Mouse (Mus musculus): ENCODE data around the gene Abcd1. TPM values are rescaled to one million over a fixed set of nuclear protein-coding genes. Genes with fewer than 3 reads are reported as not detected.
A peak's percentile ranks its signal among the peaks of the same experiment; 100 is the strongest.

Abcd1 gene
- polyA plus RNA-seq, 1 experiment from 2014 or later, result 12.3 TPM

DNA sequence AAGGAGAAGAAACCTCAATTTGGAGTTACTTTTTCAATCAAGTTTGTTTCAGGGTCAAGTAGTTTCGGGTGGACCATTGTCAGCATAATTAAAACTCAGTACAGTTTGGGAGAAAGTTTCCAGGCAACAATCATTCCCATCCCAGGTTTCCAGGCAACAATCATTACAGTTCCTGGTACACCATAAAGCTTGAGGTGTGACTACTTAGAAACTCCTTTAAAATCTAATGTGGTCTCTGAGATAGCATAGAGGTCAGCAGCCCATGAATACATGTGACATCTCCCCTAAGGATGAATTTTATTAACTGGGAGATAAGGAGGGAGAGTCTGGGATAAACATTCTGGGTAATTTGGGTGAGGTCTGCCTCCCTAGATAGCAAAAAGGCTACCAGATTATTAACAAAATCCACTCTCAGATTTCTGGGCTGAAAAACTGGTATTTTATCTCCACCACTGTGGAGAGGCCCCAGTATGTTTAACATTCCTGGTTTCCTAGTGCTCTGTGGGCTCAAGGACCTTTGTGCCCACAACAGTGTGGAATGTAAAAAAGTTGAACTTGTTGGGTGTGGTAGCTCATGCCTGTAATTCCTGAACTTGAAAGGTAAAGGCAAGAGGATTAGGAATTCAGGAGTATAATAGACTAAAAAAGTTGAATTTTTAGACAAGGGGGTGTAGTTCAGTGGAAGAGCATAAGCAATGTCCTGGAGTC, 28.5 kb downstream of the Abcd1 start:
- no peak overlapping the region for H3K4me3 ChIP-seq
- WGBS, result 52% methylated on average over 1 of the region's 1 CpGs
- ATAC-seq (ENCODE audit: extremely low read depth, insufficient number of reproducible peaks, low FRiP score, low TSS enrichment), result no peak
- no peaks in the 10 kb centered on the region for H3K9me3 ChIP-seq
- no peaks in the 10 kb centered on the region for H3K27me3 ChIP-seq (replicated peaks)
- no peaks in the 10 kb centered on the region for H3K36me3 ChIP-seq
- no peak overlapping the region for H3K4me2 ChIP-seq
- H3K9ac ChIP-seq, result no peak overlapping the region
- no peak overlapping the region for H3K27ac ChIP-seq (replicated peaks)
- no peaks in the 10 kb centered on the region for H3K4me1 ChIP-seq

- H3K9ac ChIP-seq, result no peak overlapping the region
- no peak overlapping the region for H3K27ac ChIP-seq (replicated peaks)
- no peak overlapping the region for H3K4me2 ChIP-seq
- H3K9me3 ChIP-seq, result no peaks in the 10 kb centered on the region
- H3K4me1 ChIP-seq, result no peaks in the 10 kb centered on the region
- H3K27me3 ChIP-seq (replicated peaks), result no peaks in the 10 kb centered on the region
- H3K36me3 ChIP-seq, result no peaks in the 10 kb centered on the region
- no peak overlapping the region for H3K4me3 ChIP-seq
- WGBS, result 63% methylated on average over 1 of the region's 1 CpGs
- no peak for ATAC-seq (ENCODE audit: extremely low read depth, insufficient number of reproducible peaks, low FRiP score, low TSS enrichment)
Observed at GRCm38 (mm10) chrX:73748977-73749376, 32.6 kb downstream of the Abcd1 start.

DNA sequence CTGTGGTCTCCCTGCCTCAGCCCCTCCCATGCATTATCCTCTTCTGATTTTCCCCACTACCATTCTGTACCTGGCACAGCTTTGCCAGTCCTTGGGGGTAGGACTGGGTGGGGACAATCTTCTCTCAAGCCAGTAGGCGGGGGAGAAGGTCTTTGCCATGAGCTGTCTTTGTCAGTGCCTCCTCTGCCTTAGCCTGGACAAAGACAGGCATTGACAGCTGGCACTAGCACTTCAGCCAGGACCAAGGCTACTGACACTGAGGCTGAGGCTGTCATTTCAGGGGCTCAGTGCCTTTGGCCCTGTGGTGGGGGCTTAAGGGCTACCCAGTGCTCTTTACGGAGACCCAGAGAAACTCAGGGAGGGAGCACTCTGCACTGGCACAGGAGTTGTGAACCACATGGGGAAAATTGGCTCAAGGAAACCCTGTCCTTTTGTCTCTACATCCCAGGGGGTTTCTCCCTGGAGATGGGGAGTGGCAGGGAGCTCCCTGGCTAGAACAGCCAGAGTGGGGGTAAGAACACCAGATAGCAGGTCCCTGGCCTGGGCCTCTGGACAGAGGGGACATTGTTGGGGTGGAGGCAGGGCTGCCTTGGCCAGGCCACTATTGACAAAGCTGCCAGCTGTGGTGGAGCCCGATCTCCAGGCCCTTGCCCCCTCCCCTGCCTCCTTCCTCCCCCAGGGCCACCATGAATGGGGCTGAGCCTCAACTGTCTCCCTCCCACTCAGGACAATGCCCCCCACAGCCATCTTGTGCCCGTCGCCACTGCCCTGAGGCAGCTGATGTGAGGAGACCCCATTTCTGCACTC, 40.1 kb downstream of the Abcd1 start, which contains the start of gene Plxnb3:
Plxnb3 (plus strand) TSS at position 757 of the 807 bp plus-strand sequence.
- 63% methylated on average over 5 of the region's 5 CpGs for WGBS
- Histone ChIP-seq H3K4me3 (no peak within 1 kb of the TSS), H3K9ac (no peak within 1 kb of the TSS), H3K27me3 (replicated peaks) (peaks cover 16% of the 10 kb centered on the region), H3K9me3 (no peaks in the 10 kb centered on the region), H3K36me3 (no peaks in the 10 kb centered on the region), H3K4me1 (no peaks in the 10 kb centered on the region), H3K4me2 (no peak within 1 kb of the TSS), H3K27ac (replicated peaks) (no peak within 1 kb of the TSS)
- ATAC-seq (ENCODE audit: extremely low read depth, insufficient number of reproducible peaks, low FRiP score, low TSS enrichment), result no peak

- no peak overlapping the region for H3K4me2 ChIP-seq
Observed at GRCm38 (mm10) chrX:73758611-73759290, 42.4 kb downstream of the Abcd1 start.

GRCm38 (mm10) chrX:73765311-73765710, 48.9 kb downstream of the Abcd1 start:
- Histone ChIP-seq H3K27me3 (replicated peaks) (no peaks in the 10 kb centered on the region), H3K27ac (replicated peaks) (peak overlapping the region; percentile 65), H3K4me3 (no peak overlapping the region), H3K9ac (no peak overlapping the region), H3K9me3 (no peaks in the 10 kb centered on the region), H3K36me3 (no peaks in the 10 kb centered on the region), H3K4me1 (peaks cover 10% of the 10 kb centered on the region), H3K4me2 (no peak overlapping the region)
- ATAC-seq (ENCODE audit: extremely low read depth, insufficient number of reproducible peaks, low FRiP score, low TSS enrichment), result no peak
- WGBS, result 59% methylated on average over 1 of the region's 1 CpGs

More at GRCm38 (mm10) chrX:73758611-73759290, 42.4 kb downstream of the Abcd1 start:
- WGBS, result 72% methylated on average over 13 of the region's 13 CpGs
- Histone ChIP-seq H3K27ac (replicated peaks) (no peak overlapping the region), H3K4me1 (no peaks in the 10 kb centered on the region), H3K27me3 (replicated peaks) (peaks cover 16% of the 10 kb centered on the region), H3K9me3 (no peaks in the 10 kb centered on the region), H3K9ac (no peak overlapping the region), H3K36me3 (no peaks in the 10 kb centered on the region), H3K4me3 (no peak overlapping the region)
- ATAC-seq (ENCODE audit: extremely low read depth, insufficient number of reproducible peaks, low FRiP score, low TSS enrichment), result no peak

- H3K27me3 ChIP-seq (replicated peaks), result 0 out of 2 replicates have a peak, but pooled peaks cover 5% of the 10 kb centered on the region
- H3K36me3 ChIP-seq, result no peaks in the 10 kb centered on the region
- no peak overlapping the region for H3K4me3 ChIP-seq
- ATAC-seq (ENCODE audit: extremely low read depth, insufficient number of reproducible peaks, low FRiP score, low TSS enrichment), result no peak
- no peak overlapping the region for H3K4me2 ChIP-seq
- WGBS, result 57% methylated on average over 9 of the region's 9 CpGs
- no peak overlapping the region for H3K9ac ChIP-seq
- no peaks in the 10 kb centered on the region for H3K9me3 ChIP-seq
- H3K27ac ChIP-seq (replicated peaks), result no peak overlapping the region
- H3K4me1 ChIP-seq, result peaks cover 10% of the 10 kb centered on the region
Observed at GRCm38 (mm10) chrX:73767267-73767666, 50.9 kb downstream of the Abcd1 start.

DNA sequence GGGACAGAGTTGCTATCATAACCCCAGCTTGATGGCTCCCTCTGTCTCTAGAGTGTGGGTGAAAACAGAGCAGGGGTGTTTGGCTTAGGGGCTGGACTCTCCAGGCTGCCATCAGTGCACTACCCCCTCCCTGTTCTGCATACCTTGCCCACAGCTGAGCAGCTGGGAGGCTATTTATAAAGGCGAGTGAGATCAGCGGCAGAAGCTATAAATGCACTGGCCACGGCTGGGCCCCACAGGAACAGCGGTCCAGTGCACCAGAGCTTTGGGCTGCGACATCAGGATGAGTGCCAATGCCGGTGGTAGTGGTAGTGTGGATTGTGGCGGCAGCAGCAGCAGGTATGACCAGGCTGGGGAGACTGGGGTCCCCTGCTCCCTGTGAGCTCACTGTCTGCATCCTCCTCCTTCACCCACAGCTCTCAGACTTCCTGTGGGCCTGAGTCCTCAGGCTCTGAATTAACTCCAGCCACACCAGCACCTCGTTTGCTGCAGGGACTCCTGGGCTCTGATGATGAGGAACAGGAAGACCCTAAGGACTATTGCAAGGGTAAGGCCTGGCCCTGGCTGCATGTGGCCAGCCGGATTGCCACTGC, 57.9 kb downstream of the Abcd1 start, which contains the start of gene Srpk3:
Srpk3 (plus strand) TSS at position 238 of the 593 bp plus-strand sequence.
- peak; percentile 51 for ATAC-seq (ENCODE audit: extremely low read depth, insufficient number of reproducible peaks, low FRiP score, low TSS enrichment)
- Histone ChIP-seq H3K4me1 (peaks cover 17% of the 10 kb centered on the region; the same call in 1 of the 2 replicates), H3K4me2 (peak within 1 kb of the TSS; percentile 65), H3K36me3 (peaks cover 35% of the 10 kb centered on the region), H3K9me3 (no peaks in the 10 kb centered on the region), H3K27me3 (replicated peaks) (0 out of 2 replicates have a peak, but pooled peaks cover 5% of the 10 kb centered on the region), H3K4me3 (peak within 1 kb of the TSS; percentile 47), H3K9ac (peak within 1 kb of the TSS; percentile 80), H3K27ac (replicated peaks) (peak within 1 kb of the TSS; percentile 95)
- 44% methylated on average over 9 of the region's 9 CpGs for WGBS

DNA sequence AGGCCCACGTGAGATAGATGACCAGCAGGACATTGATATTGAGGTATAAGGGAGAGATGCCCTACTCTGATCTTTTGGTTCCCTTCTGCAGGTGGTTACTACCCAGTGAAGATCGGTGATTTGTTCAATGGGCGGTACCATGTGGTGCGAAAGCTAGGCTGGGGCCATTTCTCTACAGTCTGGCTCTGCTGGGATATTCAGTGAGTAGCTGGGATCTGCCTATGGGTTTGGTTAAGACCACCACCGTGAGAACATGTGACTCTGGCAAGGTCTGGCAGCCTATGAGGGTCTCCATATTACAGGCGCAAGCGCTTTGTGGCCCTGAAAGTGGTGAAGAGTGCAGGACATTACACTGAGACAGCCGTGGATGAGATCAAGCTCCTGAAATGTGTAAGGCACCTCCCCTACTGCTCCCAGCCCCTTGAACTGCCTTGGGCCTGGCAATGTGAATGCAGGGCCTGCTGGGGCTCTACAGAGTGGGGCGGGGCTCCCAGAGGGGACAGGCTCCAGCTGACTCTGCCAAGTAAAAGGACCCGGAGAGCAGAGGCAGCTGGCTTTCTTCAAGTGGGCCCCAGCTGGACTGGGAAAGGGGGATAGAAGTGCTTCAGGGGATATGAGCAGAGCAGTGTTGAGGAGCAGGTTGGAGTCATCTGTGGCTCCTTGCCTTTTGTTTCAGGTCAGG, 58.5 kb downstream of the Abcd1 start:
- ATAC-seq (ENCODE audit: extremely low read depth, insufficient number of reproducible peaks, low FRiP score, low TSS enrichment), result peak; percentile 20; the same call in 1 of the 2 replicates
- Histone ChIP-seq H3K4me3 (peak overlapping the region; percentile 47), H3K4me2 (peak overlapping the region; percentile 65), H3K36me3 (peaks cover 42% of the 10 kb centered on the region), H3K9me3 (no peaks in the 10 kb centered on the region), H3K4me1 (peaks cover 17% of the 10 kb centered on the region; the same call in 1 of the 2 replicates), H3K27me3 (replicated peaks) (0 out of 2 replicates have a peak, but pooled peaks cover 5% of the 10 kb centered on the region), H3K27ac (replicated peaks) (peak overlapping the region; percentile 95), H3K9ac (peak overlapping the region; percentile 80)
- 51% methylated on average over 10 of the region's 10 CpGs for WGBS

- H3K27me3 ChIP-seq (replicated peaks), result no peaks in the 10 kb centered on the region; the same call in 1 of the 2 replicates
- H3K36me3 ChIP-seq, result peaks cover 57% of the 10 kb centered on the region
- no peak overlapping the region for H3K9ac ChIP-seq
- 90% methylated on average over 3 of the region's 3 CpGs for WGBS
- peaks cover 13% of the 10 kb centered on the region for H3K4me1 ChIP-seq
- H3K27ac ChIP-seq (replicated peaks), result no peak overlapping the region
- no peaks in the 10 kb centered on the region for H3K9me3 ChIP-seq
- no peak overlapping the region for H3K4me2 ChIP-seq
- no peak for ATAC-seq (ENCODE audit: extremely low read depth, insufficient number of reproducible peaks, low FRiP score, low TSS enrichment)
- no peak overlapping the region for H3K4me3 ChIP-seq
Observed at GRCm38 (mm10) chrX:73782227-73782626, 65.8 kb downstream of the Abcd1 start.

- H3K4me2 ChIP-seq, result peak overlapping the region; percentile 78
- peaks cover 22% of the 10 kb centered on the region for H3K4me1 ChIP-seq
- H3K4me3 ChIP-seq, result peak overlapping the region; percentile 71
- H3K36me3 ChIP-seq, result peaks cover 42% of the 10 kb centered on the region
- no peaks in the 10 kb centered on the region for H3K9me3 ChIP-seq
- peak overlapping the region; percentile 91 for H3K27ac ChIP-seq (replicated peaks)
- no peak for ATAC-seq (ENCODE audit: extremely low read depth, insufficient number of reproducible peaks, low FRiP score, low TSS enrichment)
- peak overlapping the region; percentile 85 for H3K9ac ChIP-seq
- no peaks in the 10 kb centered on the region; the same call in 1 of the 2 replicates for H3K27me3 ChIP-seq (replicated peaks)
Observed at GRCm38 (mm10) chrX:73785666-73786065, 69.3 kb downstream of the Abcd1 start.

All from heart, embryonic 13.5 days (tissue).